Mouse (Mus musculus): ENCODE results near the gene Mbtps1.

DNA sequence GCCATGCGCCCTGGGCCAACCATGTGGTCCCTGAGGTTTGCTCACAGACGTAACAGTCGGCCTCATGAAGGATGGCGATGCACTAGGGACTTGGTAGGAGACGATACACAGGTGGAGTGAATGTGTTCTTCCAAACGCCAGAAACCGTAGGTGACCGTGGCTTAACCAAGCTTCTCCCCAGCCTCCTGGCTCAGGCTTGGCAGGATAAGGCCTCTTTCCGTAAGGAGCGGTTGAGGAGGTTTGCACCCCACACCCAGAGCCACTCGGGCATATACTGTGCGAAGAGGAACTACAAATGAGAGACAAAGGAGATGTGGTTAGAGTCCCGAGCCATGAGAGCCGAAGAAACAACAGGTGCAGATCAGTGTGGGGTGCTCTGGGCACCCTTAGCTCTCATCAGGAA is 5.3 kb upstream of the Mbtps1 start:
- TF ChIP-seq GATA1 (IDR thresholded peaks at IDR 0.05; ENCODE audit: borderline replicate concordance, low read length) (no peak), FLI1 (IDR thresholded peaks at IDR 0.05; ENCODE audit: low read length) (no peak)

Measured in megakaryocyte, embryonic 14.5 days (primary cell).